29 mouse cellular contexts compared by ENCODE assay signal in the genomic region with DNA sequence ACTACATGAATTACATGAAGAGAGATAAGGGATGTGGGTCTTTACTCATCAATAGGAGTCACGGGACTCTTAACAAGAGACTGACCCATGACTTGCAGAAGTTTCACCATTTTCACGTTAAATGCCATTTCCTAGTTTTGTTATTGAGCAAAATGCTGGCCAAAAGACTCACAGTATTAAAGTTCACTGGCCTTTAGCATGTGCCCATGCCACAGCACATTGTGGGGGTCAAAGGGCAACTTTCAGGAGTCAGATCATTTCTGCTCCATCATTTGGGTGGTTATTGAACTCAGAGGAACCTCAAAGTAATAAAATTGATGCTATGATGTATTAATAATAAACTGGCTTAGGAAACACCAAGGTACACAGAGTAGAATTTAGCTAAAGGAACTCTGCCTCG. TPM values are rescaled to one million over a fixed set of nuclear protein-coding genes. Genes with fewer than 3 reads are reported as not detected.
DNase-seq lines count a peak whose midpoint lies in the region; ATAC-seq and TF ChIP-seq lines count a peak whose summit lies in the region.
"Had no signal": no experiment of that assay in that cellular context is flagged by ENCODE, and none has a peak within 500 bp of the region (broad histone marks: within the 10 kb centered on the region; RNA-seq: fewer than 3 reads in every experiment).

No protein-coding gene starts in this region.

- no peak for TF ChIP-seq EP300 in liver, embryonic 14.5 days (IDR thresholded peaks at IDR 0.05; ENCODE audit: low read depth)

- no peaks in the 10 kb centered on the region for H3K9me3 ChIP-seq in kidney, embryonic 15.5 days (replicated peaks)
- no peaks in the 10 kb centered on the region for H3K9me3 ChIP-seq in liver, embryonic 13.5 days (replicated peaks)
- no peaks in the 10 kb centered on the region for H3K9me3 ChIP-seq in liver, embryonic 11.5 days (ENCODE audit: control insufficient read depth, low read length)
- no peaks in the 10 kb centered on the region for H3K9me3 ChIP-seq in liver, embryonic 14.5 days (ENCODE audit: control insufficient read depth, low read length)
- H3K9me3 ChIP-seq: embryonic facial prominence, embryonic 12.5 days; embryonic facial prominence, embryonic 15.5 days; G1E; heart, embryonic 10.5 days; heart, embryonic 13.5 days; hindbrain, embryonic 15.5 days had no signal

- no peak for TF ChIP-seq POLR2A in kidney, adult 2 months (IDR thresholded peaks at IDR 0.05; ENCODE audit: low read depth, low read length)

- ATAC-seq in kidney, embryonic 15.5 days (replicated peaks; ENCODE audit: low FRiP score), result no peak
- no peak for ATAC-seq in liver, embryonic 13.5 days (ENCODE audit: low read depth)
- no peak for ATAC-seq in liver, embryonic 11.5 days (replicated peaks; ENCODE audit: low FRiP score)
- ATAC-seq in liver, embryonic 14.5 days (ENCODE audit: insufficient read depth), result no peak
- ATAC-seq: forebrain, embryonic 14.5 days; forebrain, postnatal 0 days; Patski had no signal

- H3K27ac ChIP-seq in kidney, adult 2 months (ENCODE audit: insufficient read depth, low read depth, low read length), result no peak overlapping the region
- no peak overlapping the region for H3K27ac ChIP-seq in kidney, embryonic 15.5 days
- no peak overlapping the region for H3K27ac ChIP-seq in liver, embryonic 13.5 days
- no peak overlapping the region for H3K27ac ChIP-seq in liver, embryonic 11.5 days (ENCODE audit: low read depth, low read length)
- no peak overlapping the region for H3K27ac ChIP-seq in liver, embryonic 14.5 days
- H3K27ac ChIP-seq: embryonic facial prominence, embryonic 12.5 days; embryonic facial prominence, embryonic 15.5 days; gastrocnemius, adult 2 months; heart, embryonic 10.5 days; heart, embryonic 13.5 days; hindbrain, embryonic 15.5 days had no signal

- WGBS in kidney, adult 2 months, result 56% methylated on average over 3 of the region's 3 CpGs
- 84% methylated on average over 3 of the region's 3 CpGs for WGBS in kidney, embryonic 15.5 days
- WGBS in liver, embryonic 13.5 days (ENCODE audit: insufficient replicate concordance), result 69% methylated on average over 3 of the region's 3 CpGs
- WGBS in liver, embryonic 11.5 days, result 72% methylated on average over 3 of the region's 3 CpGs
- 58% methylated on average over 3 of the region's 3 CpGs for WGBS in liver, embryonic 14.5 days (ENCODE audit: insufficient replicate concordance)

- no peak for TF ChIP-seq CTCF in kidney, adult 2 months (conservative IDR thresholded peaks at IDR 0.05; ENCODE audit: insufficient read depth, insufficient read length, low read depth, low read length)
- no peak for TF ChIP-seq CTCF in liver, embryonic 14.5 days (IDR thresholded peaks at IDR 0.05; ENCODE audit: low read depth)

- no peaks in the 10 kb centered on the region for H3K27me3 ChIP-seq in kidney, adult 2 months (replicated peaks; ENCODE audit: control insufficient read depth, insufficient read depth, low read length)
- H3K27me3 ChIP-seq in kidney, embryonic 15.5 days, result no peaks in the 10 kb centered on the region
- H3K27me3 ChIP-seq in liver, embryonic 13.5 days, result no peaks in the 10 kb centered on the region
- no peaks in the 10 kb centered on the region for H3K27me3 ChIP-seq in liver, embryonic 11.5 days (replicated peaks; ENCODE audit: control insufficient read depth, insufficient read depth, low read length)
- H3K27me3 ChIP-seq in liver, embryonic 14.5 days (ENCODE audit: control insufficient read depth, insufficient read depth, low read length), result no peaks in the 10 kb centered on the region
- H3K27me3 ChIP-seq: CH12.LX; embryonic facial prominence, embryonic 12.5 days; embryonic facial prominence, embryonic 15.5 days; heart, embryonic 13.5 days; hindbrain, embryonic 15.5 days; Patski had no signal

- peak; percentile 63 for DNase-seq in kidney, adult 2 months
- peak; percentile 13 to 30 for DNase-seq in kidney, postnatal 36 days
- no peak for DNase-seq in kidney, postnatal 10 days
- DNase-seq in liver, embryonic 13.5 days, result no peak
- no peak for DNase-seq in liver, embryonic 11.5 days (ENCODE audit: low spot score)
- no peak for DNase-seq in liver, embryonic 14.5 days (ENCODE audit: low read depth in 3 of 3, low spot score in 3 of 3)
- DNase-seq in cerebellum, adult 9-10 months, result no peak
- DNase-seq: adrenal gland, postnatal 10 days; adrenal gland, postnatal 36 days; B cell, adult 2 months; cerebellum, adult 18-20 months; cerebellum, adult 9-11 months; cerebellum, postnatal 25 days; forebrain, postnatal 0 days; gastrocnemius, adult 2 months; gastrocnemius, postnatal 14 days; heart, adult 18-20 months; heart, postnatal 14 days; heart, postnatal 4 days had no signal

- H3K36me3 ChIP-seq in kidney, adult 2 months (ENCODE audit: control insufficient read depth, insufficient read depth, low read length), result no peaks in the 10 kb centered on the region
- no peaks in the 10 kb centered on the region for H3K36me3 ChIP-seq in kidney, embryonic 15.5 days
- H3K36me3 ChIP-seq in liver, embryonic 13.5 days, result no peaks in the 10 kb centered on the region
- H3K36me3 ChIP-seq in liver, embryonic 11.5 days (ENCODE audit: control insufficient read depth, insufficient read depth, low read length), result no peaks in the 10 kb centered on the region
- H3K36me3 ChIP-seq in liver, embryonic 14.5 days (replicated peaks; ENCODE audit: control insufficient read depth, insufficient read depth, low read depth), result no peaks in the 10 kb centered on the region
- H3K36me3 ChIP-seq: embryonic facial prominence, embryonic 12.5 days; embryonic facial prominence, embryonic 15.5 days; heart, embryonic 10.5 days; heart, embryonic 13.5 days; hindbrain, embryonic 15.5 days had no signal

- H3K4me1 ChIP-seq in kidney, adult 2 months (ENCODE audit: control insufficient read depth, insufficient read depth, low read length), result 0 out of 2 replicates have a peak, but pooled peaks cover 6% of the 10 kb centered on the region
- H3K4me1 ChIP-seq in kidney, embryonic 15.5 days, result peaks cover 30% of the 10 kb centered on the region
- H3K4me1 ChIP-seq in liver, embryonic 13.5 days (replicated peaks), result peaks cover 50% of the 10 kb centered on the region
- peaks cover 22% of the 10 kb centered on the region for H3K4me1 ChIP-seq in liver, embryonic 11.5 days (replicated peaks; ENCODE audit: control insufficient read depth, insufficient read depth, low read length)
- peaks cover 18 to 30% of the 10 kb centered on the region in 2 experiments for H3K4me1 ChIP-seq in liver, embryonic 14.5 days (replicated peaks; ENCODE audit: control insufficient read depth in 2 of 2, insufficient read depth in 2 of 2, low read length in 1 of 2)

- no peak overlapping the region for H3K4me2 ChIP-seq in kidney, embryonic 15.5 days
- H3K4me2 ChIP-seq in liver, embryonic 13.5 days, result no peak overlapping the region
- H3K4me2 ChIP-seq in liver, embryonic 11.5 days, result no peak overlapping the region
- no peak overlapping the region for H3K4me2 ChIP-seq in liver, embryonic 14.5 days (ENCODE audit: low read depth)
- H3K4me2 ChIP-seq: embryonic facial prominence, embryonic 12.5 days; embryonic facial prominence, embryonic 15.5 days; heart, embryonic 13.5 days; hindbrain, embryonic 15.5 days had no signal

- H3K9ac ChIP-seq in kidney, embryonic 15.5 days, result no peak overlapping the region
- H3K9ac ChIP-seq in liver, embryonic 13.5 days, result 0 out of 2 replicates have a peak overlapping the region, but pooled peaks have one; percentile 26
- no peak overlapping the region for H3K9ac ChIP-seq in liver, embryonic 11.5 days (ENCODE audit: low read depth, low read length)
- H3K9ac ChIP-seq in liver, embryonic 14.5 days (replicated peaks), result 0 out of 2 replicates have a peak overlapping the region, but pooled peaks have one; percentile 18
- H3K9ac ChIP-seq: embryonic facial prominence, embryonic 12.5 days; embryonic facial prominence, embryonic 15.5 days; forebrain, postnatal 0 days; heart, embryonic 13.5 days; hindbrain, embryonic 15.5 days had no signal

- H3K4me3 ChIP-seq in kidney, adult 2 months (ENCODE audit: insufficient read depth, low read depth, low read length), result no peak overlapping the region
- H3K4me3 ChIP-seq in kidney, embryonic 15.5 days (replicated peaks), result no peak overlapping the region
- no peak overlapping the region for H3K4me3 ChIP-seq in liver, embryonic 13.5 days (replicated peaks)
- H3K4me3 ChIP-seq in liver, embryonic 11.5 days (ENCODE audit: low read depth, low read length), result no peak overlapping the region
- H3K4me3 ChIP-seq in liver, embryonic 14.5 days (ENCODE audit: insufficient read depth in 1 of 2, low read depth in 2 of 2, low read length in 2 of 2), result no peak overlapping the region
- H3K4me3 ChIP-seq: embryonic facial prominence, embryonic 12.5 days; embryonic facial prominence, embryonic 15.5 days; gastrocnemius, adult 2 months; heart, embryonic 10.5 days; heart, embryonic 13.5 days; hindbrain, embryonic 15.5 days had no signal

RNA-seq across cellular contexts. Expression of gene Dleu7, which starts 36.8 kb away (rescaled TPM):
- 19.8 and 21.0 TPM in 2 replicates for polyA plus RNA-seq in kidney, adult 2 months (2012; rRNA removed)
- polyA plus RNA-seq in kidney, embryonic 15.5 days (2015; fragmentation: Nextera tagmentation; extraction: Ambion mirVana), result 4.2 and 4.8 TPM in 2 replicates
- 0.10 and 0.14 TPM in 2 replicates for polyA plus RNA-seq in liver, embryonic 13.5 days (2015; fragmentation: Nextera tagmentation; extraction: Ambion mirVana)
- polyA plus RNA-seq in liver, embryonic 11.5 days (2014; fragmentation: Nextera tagmentation; extraction: Ambion mirVana), result 0.49 and 0.55 TPM in 2 replicates
- polyA plus RNA-seq in liver, embryonic 14.5 days (2012; rRNA removed), result 0.07 and 0.08 TPM in 2 replicates
- polyA plus RNA-seq in liver, embryonic 14.5 days (2014; fragmentation: Nextera tagmentation; extraction: Ambion mirVana), result 0.18 TPM in 1 of 2 replicates, not detected in the other
- polyA plus RNA-seq: G1E had no signal

RNA-seq across cellular contexts. Expression of gene Rnaseh2b, which starts 37.2 kb away (rescaled TPM):
- polyA plus RNA-seq in kidney, adult 2 months (2012; rRNA removed), result 6.2 and 8.4 TPM in 2 replicates
- 53.6 and 56.5 TPM in 2 replicates for polyA plus RNA-seq in kidney, embryonic 15.5 days (2015; fragmentation: Nextera tagmentation; extraction: Ambion mirVana)
- polyA plus RNA-seq in liver, embryonic 13.5 days (2015; fragmentation: Nextera tagmentation; extraction: Ambion mirVana), result 67.3 and 92.9 TPM in 2 replicates
- polyA plus RNA-seq in liver, embryonic 11.5 days (2014; fragmentation: Nextera tagmentation; extraction: Ambion mirVana), result 88.9 and 91.0 TPM in 2 replicates
- 16.8 and 29.8 TPM in 2 replicates for polyA plus RNA-seq in liver, embryonic 14.5 days (2012; rRNA removed)
- 75.6 and 77.6 TPM in 2 replicates for polyA plus RNA-seq in liver, embryonic 14.5 days (2014; fragmentation: Nextera tagmentation; extraction: Ambion mirVana)

Comparison
In these comparisons a context has a peak if more than half of its experiments do, and no peak if none do; other contexts are left out.
1. DNase-seq: peak in kidney, adult 2 months (single experiment) and kidney, postnatal 36 days (2 of 2); none in kidney, postnatal 10 days (single experiment), liver, embryonic 13.5 days (single experiment), liver, embryonic 11.5 days (single experiment), liver, embryonic 14.5 days (0 of 3) and cerebellum, adult 9-10 months (single experiment).
2. H3K9ac ChIP-seq: peak in liver, embryonic 13.5 days (single experiment) and liver, embryonic 14.5 days (single experiment); none in kidney, embryonic 15.5 days (single experiment) and liver, embryonic 11.5 days (single experiment).